Comparison of ENCODE assay signal across 7 mouse cellular contexts in genomic region chr11:52273183-52273941, GRCm38 (mm10). TPM values are rescaled to one million over a fixed set of nuclear protein-coding genes. Genes with fewer than 3 reads are reported as not detected.
A peak's percentile ranks its signal among the peaks of the same experiment; 100 is the strongest.
DNase-seq lines count a peak whose midpoint lies in the region; ATAC-seq lines count a peak whose summit lies in the region.

No protein-coding gene starts in this region.

- no peak overlapping the region for H3K9ac ChIP-seq in liver, embryonic 16.5 days (ENCODE audit: low read depth, low read length)
- H3K9ac ChIP-seq in embryonic facial prominence, embryonic 14.5 days (ENCODE audit: low read depth, low read length) = no peak overlapping the region
- no peak overlapping the region for H3K9ac ChIP-seq in intestine, embryonic 15.5 days

- no peaks in the 10 kb centered on the region for H3K27me3 ChIP-seq in liver, embryonic 16.5 days (ENCODE audit: control insufficient read depth, insufficient read depth, low read depth, low read length)
- H3K27me3 ChIP-seq in embryonic facial prominence, embryonic 14.5 days (replicated peaks; ENCODE audit: control insufficient read depth, insufficient read depth, low read length) = no peaks in the 10 kb centered on the region
- no peaks in the 10 kb centered on the region for H3K27me3 ChIP-seq in intestine, embryonic 15.5 days (replicated peaks)

- no peaks in the 10 kb centered on the region for H3K4me1 ChIP-seq in liver, embryonic 16.5 days (ENCODE audit: control insufficient read depth, low read depth, low read length)
- H3K4me1 ChIP-seq in embryonic facial prominence, embryonic 14.5 days (ENCODE audit: control insufficient read depth, insufficient read depth, low read length) = peaks cover 4% of the 10 kb centered on the region; the same call in 1 of the 2 replicates
- H3K4me1 ChIP-seq in intestine, embryonic 15.5 days (replicated peaks) = peaks cover 13% of the 10 kb centered on the region

- no peak overlapping the region for H3K4me2 ChIP-seq in liver, embryonic 16.5 days (ENCODE audit: low read depth, low read length)
- no peak overlapping the region for H3K4me2 ChIP-seq in embryonic facial prominence, embryonic 14.5 days (ENCODE audit: low read depth, low read length)
- H3K4me2 ChIP-seq in intestine, embryonic 15.5 days (replicated peaks) = no peak overlapping the region

- no peak for DNase-seq in liver
- peak; percentile 29 for DNase-seq in embryonic facial prominence, embryonic 14.5 days (ENCODE audit: low spot score)
- peak; percentile 77 to 81 for DNase-seq in lung, adult 18-20 months
- peak; percentile 62 for DNase-seq in thymus, postnatal 25 days
- no peak for DNase-seq in urinary bladder, postnatal 25 days (ENCODE audit: low spot score)

- peak; percentile 50 for ATAC-seq in liver, embryonic 16.5 days (ENCODE audit: low read depth)
- no peak for ATAC-seq in embryonic facial prominence, embryonic 14.5 days (ENCODE audit: low read depth)
- no peak for ATAC-seq in intestine, embryonic 15.5 days

- H3K9me3 ChIP-seq in liver, embryonic 16.5 days (replicated peaks; ENCODE audit: control insufficient read depth, low read length) = no peaks in the 10 kb centered on the region
- no peaks in the 10 kb centered on the region for H3K9me3 ChIP-seq in embryonic facial prominence, embryonic 14.5 days (ENCODE audit: control insufficient read depth, low read length)
- H3K9me3 ChIP-seq in intestine, embryonic 15.5 days = no peaks in the 10 kb centered on the region

- no peaks in the 10 kb centered on the region for H3K36me3 ChIP-seq in liver, embryonic 16.5 days (ENCODE audit: control insufficient read depth, insufficient read depth)
- no peaks in the 10 kb centered on the region for H3K36me3 ChIP-seq in embryonic facial prominence, embryonic 14.5 days (ENCODE audit: control insufficient read depth, insufficient read depth, low read length)
- H3K36me3 ChIP-seq in intestine, embryonic 15.5 days = no peaks in the 10 kb centered on the region

- WGBS in liver, embryonic 16.5 days (ENCODE audit: insufficient replicate concordance) = 40% methylated on average over 11 of the region's 11 CpGs
- 46% methylated on average over 10 of the region's 11 CpGs for WGBS in embryonic facial prominence, embryonic 14.5 days
- WGBS in intestine, embryonic 15.5 days = 60% methylated on average over 11 of the region's 11 CpGs

- no peak overlapping the region for H3K27ac ChIP-seq in liver, embryonic 16.5 days (ENCODE audit: low read length)
- peak overlapping the region; percentile 4; the same call in 1 of the 2 replicates for H3K27ac ChIP-seq in embryonic facial prominence, embryonic 14.5 days (replicated peaks; ENCODE audit: low read depth, low read length)
- H3K27ac ChIP-seq in intestine, embryonic 15.5 days = no peak overlapping the region

- no peak overlapping the region for H3K4me3 ChIP-seq in liver, embryonic 16.5 days (ENCODE audit: low read depth, low read length)
- H3K4me3 ChIP-seq in embryonic facial prominence, embryonic 14.5 days (ENCODE audit: low read depth, low read length) = no peak overlapping the region
- no peak overlapping the region for H3K4me3 ChIP-seq in intestine, embryonic 15.5 days (replicated peaks)

RNA-seq across cellular contexts. Expression of gene Tcf7, which starts 9.5 kb away (rescaled TPM):
- polyA plus RNA-seq in liver, embryonic 16.5 days (2015; fragmentation: Nextera tagmentation; extraction: Ambion mirVana) = 0.74 and 1.0 TPM in 2 replicates
- 17.8 and 27.7 TPM in 2 replicates for polyA plus RNA-seq in embryonic facial prominence, embryonic 14.5 days (2014; fragmentation: Nextera tagmentation; extraction: Ambion mirVana)
- 6.9 and 8.2 TPM in 2 replicates for polyA plus RNA-seq in intestine, embryonic 15.5 days (2015; fragmentation: Nextera tagmentation; extraction: Ambion mirVana)

RNA-seq across cellular contexts. Expression of gene Skp1a, which starts 41.6 kb away (rescaled TPM):
- 247 and 265 TPM in 2 replicates for polyA plus RNA-seq in liver, embryonic 16.5 days (2015; fragmentation: Nextera tagmentation; extraction: Ambion mirVana)
- 737 and 739 TPM in 2 replicates for polyA plus RNA-seq in embryonic facial prominence, embryonic 14.5 days (2014; fragmentation: Nextera tagmentation; extraction: Ambion mirVana)
- 720 and 848 TPM in 2 replicates for polyA plus RNA-seq in intestine, embryonic 15.5 days (2015; fragmentation: Nextera tagmentation; extraction: Ambion mirVana)

RNA-seq across cellular contexts. Expression of gene Olfr1371, which starts 59.6 kb away (rescaled TPM):
- polyA plus RNA-seq in liver, embryonic 16.5 days (2015; fragmentation: Nextera tagmentation; extraction: Ambion mirVana) = not detected in 2 replicates
- not detected in 2 replicates for polyA plus RNA-seq in embryonic facial prominence, embryonic 14.5 days (2014; fragmentation: Nextera tagmentation; extraction: Ambion mirVana)
- polyA plus RNA-seq in intestine, embryonic 15.5 days (2015; fragmentation: Nextera tagmentation; extraction: Ambion mirVana) = not detected in 2 replicates

Comparison
In these comparisons a context has a peak if more than half of its experiments do, and no peak if none do; other contexts are left out.
1. DNase-seq: peak in embryonic facial prominence, embryonic 14.5 days (single experiment), lung, adult 18-20 months (2 of 2) and thymus, postnatal 25 days (single experiment); none in liver (single experiment) and urinary bladder, postnatal 25 days (single experiment).